Mouse (Mus musculus) liver, embryonic 16.5 days (tissue): Measurements from ENCODE around the gene Gpr3. TPM values are rescaled to one million over a fixed set of nuclear protein-coding genes. Genes with fewer than 3 reads are reported as not detected.

Source experiments
- ATAC-seq: fragments of 200-750 bp; cut with Nextera tagmentation; 2 replicates; pipeline ENCODE4 v1.8.0; 2017; ENCODE audit warnings: low read depth, mild to moderate bottlenecking, moderate number of reproducible peaks, moderate library complexity
- H3K27ac ChIP-seq: fragments of 300-500 bp; sonication (generic); 2 replicates; pipeline ENCODE4 v1.5.1; 2014; ENCODE audit warnings: mild to moderate bottlenecking, low read length
- H3K27me3 ChIP-seq: fragments of 300-500 bp; sonication (generic); 2 replicates; pipeline ENCODE4 v1.6.1; 2014; ENCODE audit warnings: low read depth, low read length, mixed read lengths; ENCODE audit not compliant: control insufficient read depth, insufficient read depth
- H3K36me3 ChIP-seq: fragments of 300-500 bp; sonication (generic); 2 replicates; pipeline ENCODE4 v1.6.1; 2014; ENCODE audit warnings: mild to moderate bottlenecking; ENCODE audit not compliant: control insufficient read depth, insufficient read depth
- H3K4me1 ChIP-seq: fragments of 300-500 bp; sonication (generic); 2 replicates; pipeline ENCODE4 v1.6.1; 2014; ENCODE audit warnings: low read depth, low read length, mixed read lengths; ENCODE audit not compliant: control insufficient read depth
- H3K4me2 ChIP-seq: fragments of 300-500 bp; sonication (generic); 2 replicates; pipeline ENCODE4 v1.6.1; 2014; ENCODE audit warnings: low read depth, low read length, mixed read lengths
- H3K4me3 ChIP-seq: fragments of 300-500 bp; sonication (generic); 2 replicates; pipeline ENCODE4 v1.5.1; 2014; ENCODE audit warnings: low read depth, mild to moderate bottlenecking, low read length
- H3K9ac ChIP-seq: fragments of 300-500 bp; sonication (generic); 2 replicates; pipeline ENCODE4 v1.6.1; 2014; ENCODE audit warnings: low read depth, low read length
- H3K9me3 ChIP-seq: fragments of 300-500 bp; sonication (generic); replicated peaks from 2 replicates; pipeline ENCODE4 v1.6.1; 2016; ENCODE audit warnings: low read length; ENCODE audit not compliant: control insufficient read depth
- WGBS: fragments of 180-500 bp; shearing (Covaris S2); extraction: QIAGEN DNeasy Blood & Tissue Kit; methylation state at CpG from one replicate; pipeline ENCODE4 v1.1.7; 2014; ENCODE audit not compliant: insufficient replicate concordance; 5-methylcytosine and 5-hydroxymethylcytosine counted together
- polyA plus RNA-seq: library from polyadenylated mRNA; unstranded; fragments of >200 nt; fragmentation: Nextera tagmentation; extraction: Ambion mirVana; gene quantifications from 2 replicates; pipeline ENCODE4 v1.2.1, GENCODE M21; 2015

Gpr3 gene
- polyA plus RNA-seq, 1 experiment from 2014 or later: not detected

DNA sequence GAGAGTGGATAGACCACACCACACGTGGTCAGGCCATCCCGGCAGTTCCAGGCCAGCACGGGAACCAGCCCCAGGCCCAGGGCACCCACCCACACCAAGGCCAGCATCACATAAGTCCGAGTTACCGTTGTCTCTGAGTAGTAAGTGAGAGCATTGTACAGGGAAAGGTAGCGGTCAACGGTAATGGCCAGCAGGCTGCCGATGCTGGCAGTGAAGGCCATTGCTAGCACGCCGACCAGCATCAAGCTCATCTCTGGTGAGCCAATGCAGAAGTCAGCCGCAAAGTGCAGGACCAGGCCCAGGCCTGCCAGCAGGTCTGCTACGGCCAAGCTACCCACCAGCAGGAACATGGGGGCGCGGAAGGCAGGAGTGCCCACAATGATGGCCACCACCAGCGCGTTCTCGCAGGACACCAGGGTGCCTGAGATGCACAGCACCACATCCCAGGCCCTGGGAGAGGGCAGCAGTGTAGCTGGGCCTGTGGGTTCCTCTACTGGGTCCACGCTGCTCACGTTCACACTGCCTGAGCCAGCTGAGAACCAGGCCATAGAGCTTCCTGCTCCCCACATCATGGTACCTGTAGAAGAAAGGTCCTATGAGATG, 1.4 kb downstream of the Gpr3 start:
- Histone ChIP-seq H3K27ac (no peak overlapping the region), H3K4me3 (no peak overlapping the region), H3K27me3 (peaks cover 49% of the 10 kb centered on the region), H3K4me1 (peaks cover 15% of the 10 kb centered on the region), H3K36me3 (no peaks in the 10 kb centered on the region), H3K9ac (no peak overlapping the region), H3K4me2 (no peak overlapping the region), H3K9me3 (no peaks in the 10 kb centered on the region)
- no peak for ATAC-seq
- 83% methylated on average over 19 of the region's 19 CpGs for WGBS

DNA sequence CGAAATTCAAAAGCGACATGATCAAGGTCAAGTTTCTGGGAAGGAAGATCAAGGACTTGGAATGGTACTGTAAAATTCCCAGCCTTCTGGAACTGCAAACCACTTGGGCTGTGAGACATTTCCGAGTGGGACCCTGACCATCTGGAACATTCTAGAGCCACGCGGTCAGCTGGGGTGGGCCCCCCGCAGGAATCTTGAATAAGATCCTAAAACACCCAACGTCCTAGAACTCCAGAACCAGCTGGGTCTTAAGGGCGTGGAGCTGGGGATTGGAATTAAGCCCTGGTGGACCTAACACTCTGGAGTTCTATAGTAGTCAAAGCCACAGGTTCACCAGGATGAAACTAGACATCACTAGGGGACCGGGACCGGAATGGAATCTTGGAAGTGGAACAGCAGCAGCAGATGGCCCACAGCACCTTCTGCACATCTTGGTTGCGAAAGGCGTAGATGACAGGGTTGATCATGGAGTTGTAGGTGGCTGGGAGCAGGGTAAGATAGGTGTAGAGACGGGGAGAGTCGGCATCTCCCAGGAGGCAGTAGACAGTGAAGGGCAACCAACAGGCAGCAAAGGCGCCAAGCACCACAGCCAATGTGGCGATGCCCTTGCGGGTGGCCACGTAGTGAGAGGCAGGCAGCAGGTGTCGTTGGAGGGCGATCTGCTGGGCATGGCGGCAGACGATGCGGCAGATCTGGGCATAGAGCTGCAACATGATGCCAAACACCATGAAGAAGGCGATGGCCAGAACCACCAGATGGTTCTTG, 2.1 kb downstream of the Gpr3 start:
- Histone ChIP-seq H3K9ac (no peak overlapping the region), H3K27ac (no peak overlapping the region), H3K36me3 (no peaks in the 10 kb centered on the region), H3K4me3 (no peak overlapping the region), H3K4me1 (peaks cover 15% of the 10 kb centered on the region), H3K9me3 (no peaks in the 10 kb centered on the region), H3K4me2 (no peak overlapping the region), H3K27me3 (peaks cover 49% of the 10 kb centered on the region)
- 77% methylated on average over 24 of the region's 24 CpGs for WGBS
- no peak for ATAC-seq

DNA sequence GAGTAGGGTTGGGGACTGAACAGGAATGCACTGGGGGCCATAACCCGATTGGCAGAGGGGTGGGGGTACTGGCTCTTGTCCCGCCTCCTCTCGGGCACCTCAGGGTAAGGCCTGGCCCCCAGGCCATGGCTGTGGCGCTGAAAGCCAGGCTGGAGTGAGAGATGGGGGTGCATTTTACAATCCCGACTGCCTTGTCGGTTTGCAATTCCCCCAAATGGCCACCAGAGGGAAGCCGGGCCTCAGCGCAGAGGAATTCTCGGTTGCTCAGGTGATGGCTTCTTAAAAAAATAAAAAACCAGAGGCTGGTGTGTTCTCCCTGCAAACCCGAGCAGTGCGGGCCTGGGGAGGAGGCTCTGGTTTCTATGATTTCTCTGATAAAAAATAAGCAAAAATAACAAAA, 3.0 kb downstream of the Gpr3 start:
- no peak overlapping the region for H3K27ac ChIP-seq
- no peak for ATAC-seq
- no peaks in the 10 kb centered on the region for H3K36me3 ChIP-seq
- H3K4me1 ChIP-seq: peaks cover 15% of the 10 kb centered on the region
- H3K9ac ChIP-seq: no peak overlapping the region
- H3K9me3 ChIP-seq: no peaks in the 10 kb centered on the region
- H3K4me3 ChIP-seq: no peak overlapping the region
- H3K4me2 ChIP-seq: no peak overlapping the region
- peaks cover 45% of the 10 kb centered on the region for H3K27me3 ChIP-seq
- WGBS: 2% methylated on average over 11 of the region's 11 CpGs

- 62% methylated on average over 7 of the region's 7 CpGs for WGBS
These were observed 8.0 kb downstream of the Gpr3 start for GRCm38 (mm10) chr4:133204379-133204778.

DNA sequence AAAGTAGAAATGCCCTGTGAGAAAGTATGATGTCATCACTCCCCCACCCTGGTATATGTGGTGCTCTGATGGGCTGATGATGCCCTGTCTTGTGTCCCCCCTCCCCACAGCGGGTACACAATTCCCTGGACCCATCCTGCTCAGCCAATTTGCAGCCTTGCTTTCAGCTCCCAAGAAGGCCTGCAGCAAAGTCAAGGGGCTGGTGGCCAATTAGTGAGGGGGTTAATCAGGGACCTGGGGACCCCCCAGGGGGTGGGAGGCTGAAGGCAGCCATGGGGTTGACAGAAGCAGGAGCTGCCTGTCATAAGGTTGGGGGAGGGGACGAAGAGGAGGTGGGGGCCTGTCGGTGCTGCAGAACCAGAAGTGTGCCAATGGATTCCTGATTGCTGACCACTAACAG, 8.7 kb downstream of the Gpr3 start:
- Histone ChIP-seq H3K27ac (no peak overlapping the region), H3K4me1 (peaks cover 10% of the 10 kb centered on the region), H3K9ac (no peak overlapping the region), H3K36me3 (no peaks in the 10 kb centered on the region), H3K4me3 (no peak overlapping the region), H3K4me2 (no peak overlapping the region), H3K27me3 (no peaks in the 10 kb centered on the region), H3K9me3 (no peaks in the 10 kb centered on the region)
- 59% methylated on average over 3 of the region's 3 CpGs for WGBS
- no peak for ATAC-seq

More at GRCm38 (mm10) chr4:133204379-133204778, 8.0 kb downstream of the Gpr3 start:
- Histone ChIP-seq H3K4me2 (no peak overlapping the region), H3K27me3 (no peaks in the 10 kb centered on the region; the same call in 1 of the 2 replicates), H3K4me3 (no peak overlapping the region), H3K9me3 (no peaks in the 10 kb centered on the region), H3K4me1 (peaks cover 7% of the 10 kb centered on the region), H3K36me3 (no peaks in the 10 kb centered on the region), H3K27ac (no peak overlapping the region), H3K9ac (no peak overlapping the region)
- no peak for ATAC-seq

- Histone ChIP-seq H3K4me1 (peaks cover 17% of the 10 kb centered on the region), H3K9ac (no peak overlapping the region), H3K27ac (no peak overlapping the region), H3K27me3 (no peaks in the 10 kb centered on the region), H3K36me3 (no peaks in the 10 kb centered on the region), H3K4me3 (no peak overlapping the region), H3K9me3 (no peaks in the 10 kb centered on the region), H3K4me2 (no peak overlapping the region)
- 71% methylated on average over 3 of the region's 3 CpGs for whole genome bisulfite sequencing
- ATAC-seq: no peak
These were observed 10.1 kb downstream of the Gpr3 start for GRCm38 (mm10) chr4:133202254-133202653.

DNA sequence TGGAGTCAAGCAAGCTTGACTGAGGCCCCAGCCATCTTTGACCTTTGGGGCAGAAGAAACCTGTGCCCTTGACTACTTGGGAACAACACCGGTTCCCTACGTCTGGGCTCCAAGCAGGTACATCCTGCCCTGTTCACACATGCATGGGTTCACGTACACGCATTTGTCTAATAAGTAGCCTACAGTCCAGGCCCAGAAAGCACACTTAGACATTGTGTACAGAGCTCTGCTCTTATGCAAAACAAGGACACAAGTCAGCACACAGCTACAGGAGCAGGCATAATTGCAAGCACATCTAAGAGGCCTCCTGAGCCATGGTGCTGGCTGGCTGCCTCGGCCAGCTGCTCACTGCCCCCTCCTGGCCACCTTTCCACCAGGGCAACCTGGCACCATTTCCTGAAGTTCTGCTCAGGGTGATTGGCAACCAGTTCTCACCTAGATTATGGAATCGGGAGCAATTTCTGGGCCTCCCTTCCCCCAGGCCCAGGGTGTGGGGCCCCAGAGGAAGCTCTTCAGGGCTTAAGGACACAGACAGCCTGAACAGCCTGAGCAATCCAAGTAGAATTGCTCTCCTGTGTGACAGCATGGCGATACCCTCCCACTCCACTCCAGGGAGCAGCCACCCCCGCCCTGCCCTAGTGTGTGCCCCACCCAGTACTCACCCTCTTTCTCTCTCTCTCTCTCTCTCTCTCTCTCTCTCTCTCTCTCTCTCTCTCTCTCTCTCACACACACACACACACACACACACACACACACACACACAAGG, 11.1 kb downstream of the Gpr3 start:
- H3K9ac ChIP-seq: no peak overlapping the region
- no peak overlapping the region for H3K4me2 ChIP-seq
- no peaks in the 10 kb centered on the region for H3K36me3 ChIP-seq
- H3K27me3 ChIP-seq: no peaks in the 10 kb centered on the region
- no peak overlapping the region for H3K4me3 ChIP-seq
- H3K27ac ChIP-seq: 0 out of 2 replicates have a peak overlapping the region, but pooled peaks have one; percentile 21
- peak; percentile 15; the same call in 1 of the 2 replicates for ATAC-seq
- no peaks in the 10 kb centered on the region for H3K9me3 ChIP-seq
- 60% methylated on average over 8 of the region's 8 CpGs for WGBS
- H3K4me1 ChIP-seq: peaks cover 17% of the 10 kb centered on the region

DNA sequence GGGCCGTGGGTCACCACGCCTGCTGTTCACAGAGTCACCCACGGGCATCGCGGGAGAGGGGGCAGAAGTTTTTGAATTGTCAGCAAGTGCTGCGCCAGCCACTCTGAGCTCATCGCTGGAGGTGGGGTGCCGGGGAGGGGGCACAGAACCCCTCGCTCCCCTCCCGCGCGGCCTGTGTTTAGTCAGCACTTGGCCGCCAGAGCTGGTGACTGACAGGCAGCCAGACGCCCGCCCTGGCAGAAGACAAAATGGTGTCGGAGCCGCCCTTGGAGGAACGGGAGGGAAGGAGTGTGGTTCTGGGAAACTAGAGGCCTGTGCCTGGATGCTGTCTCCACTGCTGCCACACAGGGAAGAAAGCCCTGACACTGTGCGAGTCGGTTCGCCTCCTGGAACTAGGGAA, 12.0 kb downstream of the Gpr3 start:
- Histone ChIP-seq H3K27ac (no peak overlapping the region), H3K9me3 (no peaks in the 10 kb centered on the region), H3K4me2 (no peak overlapping the region), H3K27me3 (no peaks in the 10 kb centered on the region), H3K4me3 (no peak overlapping the region), H3K36me3 (peaks cover 6% of the 10 kb centered on the region), H3K9ac (no peak overlapping the region), H3K4me1 (peaks cover 17% of the 10 kb centered on the region)
- 70% methylated on average over 21 of the region's 21 CpGs for WGBS
- no peak for ATAC-seq

DNA sequence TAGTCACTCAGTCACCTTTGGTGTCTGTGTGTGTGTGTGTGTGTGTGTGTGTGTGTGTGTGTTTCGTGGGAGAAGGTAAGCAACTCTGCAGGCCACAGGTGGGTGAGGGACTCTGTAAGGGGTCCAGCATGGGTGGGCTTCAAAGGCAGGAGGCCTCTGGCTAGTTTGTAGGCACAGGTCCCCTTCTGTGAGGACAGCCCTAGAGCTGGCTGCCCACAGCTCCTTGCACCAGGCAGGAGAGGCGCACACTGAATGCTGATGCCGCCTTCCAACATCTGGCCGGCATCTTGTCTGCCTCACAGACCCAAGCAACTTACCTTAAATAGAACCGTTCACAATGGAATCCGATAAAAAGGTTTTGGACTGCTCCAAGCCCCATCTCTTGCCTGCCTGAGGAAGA, 12.6 kb downstream of the Gpr3 start:
- WGBS: 77% methylated on average over 6 of the region's 6 CpGs
- H3K9ac ChIP-seq: no peak overlapping the region
- no peaks in the 10 kb centered on the region for H3K9me3 ChIP-seq
- no peaks in the 10 kb centered on the region for H3K27me3 ChIP-seq
- H3K4me3 ChIP-seq: no peak overlapping the region
- H3K4me1 ChIP-seq: peaks cover 17% of the 10 kb centered on the region
- no peak for ATAC-seq
- H3K27ac ChIP-seq: no peak overlapping the region
- H3K36me3 ChIP-seq: peaks cover 6% of the 10 kb centered on the region
- H3K4me2 ChIP-seq: no peak overlapping the region
